Mouse (Mus musculus): Measurements from ENCODE around the gene Usp46.
"Not testable (repeated sequence)": the region's sequence is repeated elsewhere in the genome, so short reads cannot be mapped to it uniquely, and the experiment has no call there.

Usp46 gene

GRCm38 (mm10) chr5:74028691-74029479 lies 39.3 kb downstream of the Usp46 start:
- no peak for DNase-seq (ENCODE audit: low spot score in 2 of 2)

- no peak for DNase-seq (ENCODE audit: low spot score in 2 of 2)
These were observed 40.0 kb downstream of the Usp46 start for GRCm38 (mm10) chr5:74028221-74028620.

DNA sequence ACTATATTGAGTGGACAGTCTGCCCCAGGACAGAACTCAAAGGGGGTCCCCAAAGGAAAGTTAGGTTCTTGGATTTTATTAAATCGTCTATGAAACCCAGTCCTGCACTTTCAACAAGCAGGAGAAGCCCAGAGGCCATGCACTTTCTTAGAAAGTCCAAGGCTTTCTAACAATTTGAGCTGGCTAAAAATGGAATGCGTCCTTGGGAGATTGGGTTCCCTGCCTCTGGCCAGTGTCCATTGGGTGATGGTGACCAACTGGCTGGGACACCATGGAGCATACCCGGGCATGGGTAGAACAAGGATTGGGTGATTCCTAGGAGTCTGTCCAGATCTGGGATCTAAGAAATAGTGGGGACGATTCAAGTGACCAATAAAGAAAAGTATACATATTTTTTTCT lies 47.7 kb downstream of the Usp46 start:
- DNase-seq (ENCODE audit: low spot score in 2 of 2), result no peak

DNA sequence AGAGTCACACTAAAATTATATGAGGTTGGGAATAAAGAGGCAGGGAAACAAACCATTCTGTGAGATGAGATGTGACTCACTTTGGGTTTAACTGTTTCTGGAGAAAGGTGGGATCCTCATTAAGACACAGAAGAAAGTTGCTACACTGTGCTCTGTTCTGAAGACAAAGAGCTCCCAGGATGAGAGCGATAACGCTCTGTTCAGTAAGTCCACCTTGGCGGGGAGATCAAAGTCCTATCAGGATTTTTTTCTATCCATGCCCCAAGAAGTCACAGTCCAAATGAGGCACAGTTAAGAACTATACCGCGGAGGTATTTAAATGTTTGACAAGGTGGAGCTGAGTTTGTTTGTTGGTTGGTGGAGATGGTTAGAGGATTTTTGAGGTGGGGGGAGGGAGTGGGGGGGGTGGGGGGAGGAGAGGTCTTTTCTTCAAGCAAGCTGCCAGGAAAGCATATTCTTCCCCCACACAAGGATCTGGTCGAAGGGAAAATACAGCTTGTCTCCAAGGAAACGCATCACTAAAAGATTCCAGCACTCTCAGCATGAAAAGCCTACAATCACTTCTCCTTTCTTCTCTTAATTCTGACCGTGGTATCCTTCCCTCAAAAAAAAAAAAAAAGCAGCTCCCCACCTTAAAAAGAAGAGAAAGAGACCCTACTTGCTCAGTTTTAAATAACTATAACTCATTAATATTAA lies 49.2 kb downstream of the Usp46 start:
- DNase-seq (ENCODE audit: low spot score in 2 of 2), result no peak

DNA sequence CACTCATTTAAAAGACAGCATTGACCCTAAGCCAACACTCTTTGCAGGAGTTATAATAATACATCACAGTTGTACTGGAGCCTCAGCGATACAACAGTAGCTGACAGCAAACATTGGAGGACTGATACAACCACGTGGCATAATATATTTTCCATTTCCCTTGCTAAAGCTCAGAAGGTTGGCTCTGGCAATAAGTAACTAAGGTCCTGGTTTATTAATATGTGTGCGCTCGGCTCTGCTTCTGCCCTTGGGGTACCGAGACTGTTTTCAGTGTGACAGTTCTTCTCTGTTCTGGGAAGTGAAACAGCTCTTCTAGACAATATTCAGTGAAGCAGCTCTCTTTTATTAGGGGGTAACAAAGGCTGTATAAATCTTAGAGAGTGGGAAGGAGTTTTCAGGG lies 50.7 kb downstream of the Usp46 start:
- DNase-seq (ENCODE audit: low spot score in 2 of 2), result no peak

DNA sequence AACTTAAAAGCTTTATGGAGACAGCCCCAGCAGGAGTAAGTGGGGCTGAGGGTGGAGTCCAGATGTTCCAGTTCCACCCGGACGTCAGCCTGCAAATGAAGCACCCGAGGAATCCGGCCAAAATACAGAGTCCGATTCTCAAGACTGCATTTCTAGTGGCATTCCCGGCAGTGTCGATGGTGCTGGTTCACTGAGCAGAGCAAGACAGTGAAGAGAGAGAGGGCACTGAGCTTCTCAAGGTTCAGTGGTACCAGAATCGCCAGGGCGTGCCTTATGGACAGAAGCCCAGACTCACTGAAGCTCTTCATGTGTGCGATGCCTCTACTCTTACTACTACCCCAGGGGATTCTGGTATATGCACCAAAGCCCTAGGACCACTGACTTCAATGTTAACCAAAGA lies 56.6 kb downstream of the Usp46 start:
- DNase-seq (ENCODE audit: low spot score in 2 of 2), result no peak

GRCm38 (mm10) chr5:74007492-74008070 lies 60.6 kb downstream of the Usp46 start:
- DNase-seq (ENCODE audit: low spot score in 2 of 2), result no peak

DNA sequence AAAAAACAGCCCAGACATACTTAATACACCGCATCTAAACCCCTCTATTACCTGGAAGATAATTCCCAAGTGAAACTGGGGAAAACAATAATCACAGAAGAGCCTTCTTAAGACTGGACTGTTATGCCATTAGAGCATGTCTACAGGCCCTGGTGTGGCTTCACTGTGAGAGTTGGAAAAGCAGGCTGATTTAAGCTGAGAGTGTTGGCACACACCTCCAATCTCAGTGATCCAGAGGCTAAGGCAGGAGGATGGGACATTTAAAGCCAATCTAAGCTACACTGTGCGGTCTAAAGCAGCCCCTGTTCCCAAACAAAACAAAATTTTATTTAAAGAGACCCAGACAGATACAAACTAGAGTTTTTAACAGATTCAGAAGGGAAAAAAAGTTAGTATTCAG lies 62.3 kb downstream of the Usp46 start:
- DNase-seq (ENCODE audit: low spot score in 2 of 2), result no peak

GRCm38 (mm10) chr5:74001743-74002142 lies 66.5 kb downstream of the Usp46 start:
- DNase-seq (ENCODE audit: low spot score in 2 of 2), result no peak

DNA sequence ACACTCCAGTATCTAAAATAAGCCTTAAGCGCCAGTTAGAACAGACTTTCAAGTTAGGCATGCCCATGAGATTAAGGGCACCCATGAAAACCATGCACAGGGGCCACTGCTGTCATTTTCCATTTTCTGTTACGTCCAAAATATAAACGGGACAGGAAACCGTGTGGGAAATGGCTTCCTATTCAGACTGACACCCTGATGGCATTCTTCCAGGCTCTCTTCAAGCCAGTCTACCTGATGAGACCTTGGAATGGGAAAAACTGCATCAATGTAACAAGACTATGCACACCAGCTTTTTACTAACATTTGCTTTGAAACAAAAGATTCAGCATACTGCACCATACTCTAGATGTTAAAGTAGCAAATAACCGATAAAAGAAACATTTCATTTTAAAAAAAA lies 69.3 kb downstream of the Usp46 start:
- no peak for DNase-seq (ENCODE audit: low spot score in 2 of 2)

- no peak for DNase-seq (ENCODE audit: low spot score in 2 of 2)
These were observed 73.4 kb downstream of the Usp46 start for GRCm38 (mm10) chr5:73994850-73995249.

DNA sequence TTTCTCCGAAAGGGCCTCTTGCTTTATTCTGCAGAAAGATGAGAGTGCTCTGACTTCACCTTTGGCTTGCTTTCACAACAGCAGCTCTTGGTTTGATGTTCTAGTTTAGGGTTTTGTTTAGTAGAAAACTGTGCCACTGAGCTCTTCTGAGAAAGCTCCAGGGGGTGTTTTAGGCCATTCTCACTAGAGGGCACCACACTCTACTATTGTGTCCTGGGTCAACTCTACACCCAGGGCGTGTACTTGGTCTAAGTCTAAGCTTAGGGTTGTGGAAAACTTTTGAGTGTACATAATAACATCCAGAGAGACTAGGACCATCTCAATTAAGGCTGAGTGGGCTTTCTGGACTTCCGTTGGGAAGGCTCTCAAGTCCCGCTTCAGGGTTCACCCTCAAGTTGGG lies 74.7 kb downstream of the Usp46 start:
- DNase-seq (ENCODE audit: low spot score in 2 of 2), result no peak

DNA sequence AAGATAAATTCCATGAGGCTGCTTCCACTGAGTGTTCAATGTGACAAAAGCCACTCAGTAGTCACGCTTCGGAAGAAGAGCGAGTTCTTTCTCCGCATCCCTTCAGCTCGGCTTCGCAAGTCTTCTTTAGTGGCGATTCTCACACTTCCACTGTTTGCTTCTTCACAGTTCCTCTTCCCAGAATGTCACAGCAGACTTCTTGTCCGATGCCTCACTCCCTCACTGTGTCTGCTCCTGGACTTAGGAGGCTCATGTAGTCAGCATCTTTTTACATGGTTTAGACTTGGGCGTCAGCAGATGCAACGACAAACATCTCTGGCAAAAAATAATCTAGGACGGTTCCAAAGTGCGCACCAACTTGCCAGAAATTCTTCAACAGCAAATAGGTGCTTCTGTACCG lies 75.9 kb downstream of the Usp46 start:
- DNase-seq (ENCODE audit: low spot score in 2 of 2), result no peak

GRCm38 (mm10) chr5:73989532-73989931 lies 78.7 kb downstream of the Usp46 start:
- DNase-seq (ENCODE audit: low spot score in 2 of 2), result no peak

GRCm38 (mm10) chr5:73987777-73988560 lies 80.3 kb downstream of the Usp46 start:
- no peak for DNase-seq (ENCODE audit: low spot score in 2 of 2)

GRCm38 (mm10) chr5:73977426-73977825 lies 90.8 kb downstream of the Usp46 start:
- no peak for DNase-seq (ENCODE audit: low spot score in 2 of 2)

- DNase-seq (ENCODE audit: low spot score in 2 of 2), result no peak
These were observed 96.5 kb downstream of the Usp46 start for GRCm38 (mm10) chr5:73971701-73972100.

DNA sequence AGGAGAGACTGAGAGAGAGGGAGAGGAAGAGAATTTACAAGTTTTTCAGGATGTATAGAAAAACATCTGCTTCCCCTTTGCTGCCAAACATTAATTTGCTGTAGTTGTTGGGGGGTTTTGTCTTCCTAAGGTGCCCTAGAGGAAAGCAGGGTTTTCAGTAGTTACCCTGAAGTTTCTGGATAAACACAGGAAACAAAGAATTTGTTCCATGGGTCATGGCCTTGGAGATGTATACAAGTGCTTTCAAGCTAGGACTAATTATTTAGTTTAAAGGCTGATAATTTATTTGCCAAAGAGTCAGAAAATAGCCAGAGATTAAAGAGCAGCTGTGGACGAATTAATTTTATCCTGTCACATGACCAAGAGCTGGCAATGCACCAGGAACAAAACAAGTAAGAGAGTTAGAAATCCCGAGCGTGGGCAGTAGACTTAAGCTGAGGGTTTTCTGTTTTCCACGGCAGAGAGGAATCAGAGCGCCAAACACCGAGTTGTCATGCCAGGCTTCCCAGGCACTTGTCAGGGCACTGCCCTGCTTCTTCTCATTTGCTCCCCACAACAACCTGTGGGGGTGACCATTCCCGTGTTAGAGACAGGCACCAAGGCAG lies 98.1 kb downstream of the Usp46 start:
- DNase-seq (ENCODE audit: low spot score in 2 of 2), result no peak

DNA sequence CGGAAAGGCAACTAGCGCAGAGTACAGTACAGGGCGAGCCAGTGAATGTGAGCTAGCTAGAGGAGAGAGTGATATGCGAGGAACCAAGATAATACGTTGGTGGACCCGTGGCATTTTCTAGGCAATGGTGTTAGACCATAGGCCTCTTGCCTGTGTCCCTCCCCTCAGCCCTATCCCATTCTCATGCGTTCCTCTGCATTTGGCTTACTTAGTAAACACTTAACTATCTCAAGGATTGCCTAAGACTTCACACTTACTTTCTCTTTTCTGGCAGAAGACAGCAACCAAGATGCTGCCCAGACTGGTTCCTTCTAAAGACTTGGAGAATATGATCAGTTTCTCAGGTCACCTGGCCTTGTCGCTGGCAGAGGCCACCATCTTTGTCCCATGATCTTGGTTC lies 98.9 kb downstream of the Usp46 start:
- DNase-seq (ENCODE audit: low spot score in 2 of 2), result no peak

GRCm38 (mm10) chr5:73959779-73960178 lies 108.5 kb downstream of the Usp46 start:
- DNase-seq (ENCODE audit: low spot score in 2 of 2), result no peak

DNA sequence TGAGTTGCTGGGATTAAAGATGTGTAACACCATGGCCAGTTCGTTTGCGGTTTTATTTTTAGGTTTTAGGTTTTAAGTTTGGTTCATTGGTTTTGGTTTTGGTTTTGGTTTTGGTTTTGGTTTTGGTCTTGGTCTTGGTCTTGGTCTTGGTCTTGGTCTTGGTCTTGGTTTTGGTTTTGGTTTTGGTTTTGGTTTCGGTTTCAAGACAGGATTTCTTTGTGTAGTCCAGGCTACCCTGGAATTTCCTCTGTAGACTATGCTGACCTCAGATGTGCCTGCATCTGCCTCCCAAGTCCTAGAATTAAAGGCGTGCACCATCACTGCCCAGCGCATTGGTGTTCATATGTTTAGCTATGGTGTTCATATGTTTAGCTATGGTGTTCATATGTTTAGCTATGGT lies 109.6 kb downstream of the Usp46 start:
- DNase-seq (ENCODE audit: low spot score in 2 of 2), result not testable (repeated sequence)

GRCm38 (mm10) chr5:73958096-73958495 lies 110.1 kb downstream of the Usp46 start:
- no peak for DNase-seq (ENCODE audit: low spot score in 2 of 2)

Measured in spleen, postnatal 10 days (tissue).